Comparison of ENCODE assay signal across 8 mouse cellular contexts in genomic region chr5:143525454-143526225, GRCm38 (mm10). TPM values are rescaled to one million over a fixed set of nuclear protein-coding genes. Genes with fewer than 3 reads are reported as not detected.
A peak's percentile ranks its signal among the peaks of the same experiment; 100 is the strongest.
DNase-seq lines count a peak whose midpoint lies in the region; ATAC-seq and TF ChIP-seq lines count a peak whose summit lies in the region.

No protein-coding gene starts in this region.

- H3K4me3 ChIP-seq in left cerebral cortex, adult 2 months: peak overlapping the region; percentile 96
- peak overlapping the region; percentile 99 for H3K4me3 ChIP-seq in forebrain, embryonic 10.5 days
- peak overlapping the region; percentile 77 for H3K4me3 ChIP-seq in limb, embryonic 11.5 days (ENCODE audit: low read depth, low read length)
- peak overlapping the region; percentile 99 for H3K4me3 ChIP-seq in neural tube, embryonic 15.5 days (replicated peaks)

- H3K27ac ChIP-seq in left cerebral cortex, adult 2 months: no peak overlapping the region
- H3K27ac ChIP-seq in forebrain, embryonic 10.5 days: no peak overlapping the region
- H3K27ac ChIP-seq in limb, embryonic 11.5 days (replicated peaks; ENCODE audit: low read depth, low read length): no peak overlapping the region
- no peak overlapping the region for H3K27ac ChIP-seq in neural tube, embryonic 15.5 days (replicated peaks)

- no peak overlapping the region; the same call in 1 of the 2 replicates for H3K9ac ChIP-seq in limb, embryonic 11.5 days (ENCODE audit: low read length)
- H3K9ac ChIP-seq in neural tube, embryonic 15.5 days (replicated peaks): peak overlapping the region; percentile 97; the same call in 1 of the 2 replicates

- no peaks in the 10 kb centered on the region for H3K27me3 ChIP-seq in forebrain, embryonic 10.5 days (ENCODE audit: poor library complexity, severe bottlenecking)
- no peaks in the 10 kb centered on the region for H3K27me3 ChIP-seq in limb, embryonic 11.5 days (ENCODE audit: control insufficient read depth, insufficient read depth, low read length)
- H3K27me3 ChIP-seq in neural tube, embryonic 15.5 days (replicated peaks): no peaks in the 10 kb centered on the region

- 80% methylated on average over 7 of the region's 7 CpGs for WGBS in forebrain, embryonic 10.5 days
- 61% methylated on average over 7 of the region's 7 CpGs for WGBS in limb, embryonic 11.5 days
- WGBS in neural tube, embryonic 15.5 days: 66% methylated on average over 7 of the region's 7 CpGs

- peaks cover 35% of the 10 kb centered on the region for H3K4me1 ChIP-seq in forebrain, embryonic 10.5 days
- peaks cover 13% of the 10 kb centered on the region for H3K4me1 ChIP-seq in limb, embryonic 11.5 days (ENCODE audit: control insufficient read depth, insufficient read depth, low read length)
- H3K4me1 ChIP-seq in neural tube, embryonic 15.5 days: peaks cover 31% of the 10 kb centered on the region

- peaks cover 21% of the 10 kb centered on the region for H3K36me3 ChIP-seq in forebrain, embryonic 10.5 days (replicated peaks)
- H3K36me3 ChIP-seq in limb, embryonic 11.5 days (ENCODE audit: control insufficient read depth, insufficient read depth, low read length): no peaks in the 10 kb centered on the region
- no peaks in the 10 kb centered on the region for H3K36me3 ChIP-seq in neural tube, embryonic 15.5 days

- intact Hi-C loops in left cerebral cortex, adult 2 months (cut with DNase I): no loop called here
- intact Hi-C loops in left cerebral cortex, postnatal 4 days (cut with DNase I): no loop called here

- TF ChIP-seq CTCF in left cerebral cortex, adult 2 months (IDR thresholded peaks at IDR 0.05): no peak

- H3K9me3 ChIP-seq in forebrain, embryonic 10.5 days: no peaks in the 10 kb centered on the region
- no peaks in the 10 kb centered on the region for H3K9me3 ChIP-seq in limb, embryonic 11.5 days (ENCODE audit: control insufficient read depth, low read length)
- H3K9me3 ChIP-seq in neural tube, embryonic 15.5 days (replicated peaks): no peaks in the 10 kb centered on the region

- no peak for DNase-seq in left cerebral cortex, adult 2 months (ENCODE audit: extremely low spot score in 1 of 2, low spot score in 2 of 2)
- DNase-seq in left cerebral cortex, postnatal 4 days: no peak
- no peak for DNase-seq in forebrain, embryonic 10.5 days (ENCODE audit: extremely low spot score, low spot score)
- DNase-seq in limb, embryonic 11.5 days (ENCODE audit: low spot score): no peak
- no peak for DNase-seq in right cerebral cortex, postnatal 4 days
- DNase-seq in thymus, postnatal 14 days: no peak

- peak overlapping the region; percentile 84 for H3K4me2 ChIP-seq in limb, embryonic 11.5 days (ENCODE audit: low read depth, severe bottlenecking)
- peak overlapping the region; percentile 69 for H3K4me2 ChIP-seq in neural tube, embryonic 15.5 days

- ATAC-seq in limb, embryonic 11.5 days (ENCODE audit: insufficient number of reproducible peaks, low FRiP score, low TSS enrichment, low read depth): no peak
- no peak for ATAC-seq in neural tube, embryonic 15.5 days (ENCODE audit: low FRiP score)
- ATAC-seq in inflammation-experienced regulatory T-cells, adult 6 months: no peak

RNA-seq across cellular contexts. Expression of gene Rac1, which starts 2.2 kb away (rescaled TPM):
- 100 to 1,000 TPM; 344 to 351 TPM for total RNA-seq in left cerebral cortex, adult 2 months (2021)
- 100 to 1,000 TPM; 415 to 420 TPM for total RNA-seq in left cerebral cortex, postnatal 4 days (2021)
- polyA plus RNA-seq in forebrain, embryonic 10.5 days (2016; fragmentation: Nextera tagmentation; extraction: Ambion mirVana): 346 and 370 TPM in 2 replicates
- 554 and 576 TPM in 2 replicates for polyA plus RNA-seq in limb, embryonic 11.5 days (2014; fragmentation: Nextera tagmentation; extraction: Ambion mirVana)
- 385 and 423 TPM in 2 replicates for polyA plus RNA-seq in neural tube, embryonic 15.5 days (2015; fragmentation: Nextera tagmentation; extraction: Ambion mirVana)
- polyA plus RNA-seq in inflammation-experienced regulatory T-cells, adult 6 months (2017; shearing (Covaris generic)): 10 to 100 TPM; 57.1 to 67.7 (median 60.8) TPM
